Mouse (Mus musculus) kidney, adult 2 months (tissue): ENCODE results near the gene Nhlrc1. TPM values are rescaled to one million over a fixed set of nuclear protein-coding genes. Genes with fewer than 3 reads are reported as not detected.

Experiments used
- DNase-seq: peaks from one replicate; pipeline ENCODE4 v3.0.0; 2021
- H3K27ac ChIP-seq: fragments of 200-500 bp; 2 replicates; pipeline ENCODE4 v1.5.1; 2012; ENCODE audit warnings: low read depth, low read length, control low read depth, inconsistent platforms; ENCODE audit not compliant: insufficient read depth
- H3K27me3 ChIP-seq: fragments of 200-500 bp; replicated peaks from 2 replicates; pipeline ENCODE4 v1.6.1; 2012; ENCODE audit warnings: mild to moderate bottlenecking, moderate library complexity, low read length, inconsistent platforms; ENCODE audit not compliant: control insufficient read depth, insufficient read depth
- H3K36me3 ChIP-seq: fragments of 200-500 bp; 2 replicates; pipeline ENCODE4 v1.6.1; 2012; ENCODE audit warnings: mild to moderate bottlenecking, moderate library complexity, low read length, inconsistent platforms; ENCODE audit not compliant: control insufficient read depth, insufficient read depth
- H3K4me1 ChIP-seq: fragments of 200-500 bp; 2 replicates; pipeline ENCODE4 v1.6.1; 2011; ENCODE audit warnings: low read length; ENCODE audit not compliant: control insufficient read depth, insufficient read depth
- H3K4me3 ChIP-seq: fragments of 200-500 bp; 2 replicates; pipeline ENCODE4 v1.5.1; 2011; ENCODE audit warnings: mild to moderate bottlenecking, low read depth, low read length, control low read depth; ENCODE audit not compliant: insufficient read depth
- CTCF ChIP-seq: fragments of 200-500 bp; conservative IDR thresholded peaks from 2 replicates; pipeline ENCODE4 v1.5.1; 2011; ENCODE audit warnings: low read depth, mild to moderate bottlenecking, control low read depth, low read length, moderate library complexity, mixed read lengths; ENCODE audit not compliant: insufficient read depth, insufficient read length
- POLR2A ChIP-seq: fragments of 200-500 bp; IDR thresholded peaks from one replicate; pipeline ENCODE4 v1.6.1; 2011; ENCODE audit warnings: low read depth, low read length, control low read depth
- WGBS: fragments of 180-500 bp; shearing (Covaris S2); methylation state at CpG from one replicate; pipeline ENCODE4 v1.1.7; 2018; 5-methylcytosine and 5-hydroxymethylcytosine counted together
- polyA plus RNA-seq: library from polyadenylated mRNA; depleted of rRNA; stranded (reverse); fragments of >200 nt; gene quantifications from 2 replicates; pipeline ENCODE4 v1.2.3, GENCODE M21; 2012

Gene Nhlrc1
- polyA plus RNA-seq, 1 experiment = 2.6 TPM

DNA sequence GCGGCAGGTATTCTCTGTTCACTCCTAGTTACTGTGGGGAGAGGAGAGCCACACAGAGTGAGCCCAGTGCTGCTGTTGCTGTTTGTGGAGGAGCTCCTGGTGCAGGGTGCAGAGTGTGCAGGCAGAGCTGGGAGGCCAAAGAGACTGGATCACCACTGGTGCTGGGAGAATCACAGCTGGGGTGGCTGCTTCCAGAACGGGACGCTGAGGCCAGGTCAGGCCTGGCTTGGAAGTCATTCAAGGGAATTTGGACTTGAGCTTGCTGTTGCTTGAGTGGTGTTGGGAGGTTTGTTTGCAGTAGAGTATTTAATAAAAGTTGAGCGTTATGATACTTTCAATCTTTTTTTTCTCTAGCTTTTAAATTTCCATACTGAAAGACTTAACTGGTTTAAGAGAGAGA lies 33.3 kb upstream of the Nhlrc1 start:
- Histone ChIP-seq H3K4me3 (no peak overlapping the region), H3K27me3 (no peaks in the 10 kb centered on the region), H3K27ac (no peak overlapping the region), H3K36me3 (no peaks in the 10 kb centered on the region), H3K4me1 (peaks cover 8% of the 10 kb centered on the region; the same call in 1 of the 2 replicates)
- 52% methylated on average over 4 of the region's 4 CpGs for WGBS
- DNase-seq = peak; percentile 81
- TF ChIP-seq CTCF (no peak), POLR2A (no peak)

DNA sequence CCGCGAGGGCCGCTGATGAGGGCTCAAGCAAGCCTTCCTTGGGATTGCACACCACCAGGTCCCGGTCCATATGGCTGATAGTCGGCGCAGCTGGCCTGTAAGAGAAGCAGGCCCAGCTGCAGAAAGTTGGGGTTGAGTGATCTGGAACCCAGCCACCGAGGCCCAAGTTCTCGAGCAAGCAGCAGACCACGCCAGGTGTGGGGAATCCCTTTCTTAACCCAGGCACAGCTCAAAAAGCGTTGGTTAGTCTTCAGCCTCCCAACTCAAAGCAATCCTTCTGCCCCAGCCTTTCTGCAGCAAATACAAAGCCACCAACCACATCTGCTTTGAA lies 29.9 kb upstream of the Nhlrc1 start, which contains the start of gene Tpmt:
TSS of gene Tpmt (minus strand) at position 121 of the 331 bp plus-strand sequence.
- H3K27me3 ChIP-seq = no peaks in the 10 kb centered on the region
- H3K27ac ChIP-seq = 0 out of 2 replicates have a peak within 1 kb of the TSS, but pooled peaks have one; percentile 46
- no peaks in the 10 kb centered on the region for H3K36me3 ChIP-seq
- TF ChIP-seq POLR2A = no peak
- TF ChIP-seq CTCF = no peak
- peaks cover 23% of the 10 kb centered on the region; the same call in 1 of the 2 replicates for H3K4me1 ChIP-seq
- peak; percentile 67 for DNase-seq
- 17% methylated on average over 10 of the region's 10 CpGs for WGBS
- H3K4me3 ChIP-seq = peak within 1 kb of the TSS; percentile 78

DNA sequence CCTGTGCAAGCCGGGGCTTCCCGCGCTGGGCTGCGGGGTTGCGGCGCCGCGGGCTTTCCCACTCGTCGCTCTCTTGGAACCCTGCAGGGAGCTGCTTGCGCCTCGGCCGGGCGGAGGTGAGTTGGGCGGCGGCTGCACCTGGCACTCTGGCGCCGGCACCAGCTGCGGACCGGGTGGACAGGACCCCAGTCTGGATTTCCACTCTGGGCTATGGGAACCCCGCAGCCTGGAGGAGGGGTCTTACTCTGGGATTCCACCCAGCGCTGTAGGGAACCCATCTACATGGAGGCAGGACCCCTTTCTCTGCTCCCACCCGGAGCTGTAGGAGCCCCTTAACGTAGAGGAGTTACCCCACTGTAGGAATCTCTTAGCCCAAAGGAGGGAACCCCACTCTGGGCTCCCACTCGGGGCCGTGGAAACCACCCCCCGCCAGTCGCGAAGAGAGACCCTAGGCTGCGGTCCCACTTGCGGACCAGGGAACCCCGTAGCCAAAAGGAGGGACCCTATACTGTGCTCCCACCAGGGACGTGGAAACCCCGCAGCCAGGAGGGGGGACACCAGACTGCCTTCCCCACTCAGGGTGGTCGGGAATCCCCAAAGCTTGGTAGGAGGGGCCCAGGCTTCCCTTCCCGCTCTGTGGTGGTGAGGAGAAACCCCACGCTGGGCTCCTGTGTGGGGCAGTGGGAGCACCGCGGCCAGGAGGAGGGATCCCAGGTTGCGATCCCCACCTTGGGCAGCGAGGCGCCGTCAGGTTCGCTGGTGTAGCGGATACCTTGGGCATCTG lies 29.4 kb upstream of the Nhlrc1 start:
- Histone ChIP-seq H3K27me3 (no peaks in the 10 kb centered on the region), H3K4me1 (peaks cover 27% of the 10 kb centered on the region; the same call in 1 of the 2 replicates), H3K27ac (0 out of 2 replicates have a peak overlapping the region, but pooled peaks have one; percentile 46), H3K36me3 (no peaks in the 10 kb centered on the region), H3K4me3 (peak overlapping the region; percentile 78)
- WGBS = under 1% methylated on average over 45 of the region's 45 CpGs
- no peak for DNase-seq
- no peak for TF ChIP-seq POLR2A
- no peak for TF ChIP-seq CTCF

DNA sequence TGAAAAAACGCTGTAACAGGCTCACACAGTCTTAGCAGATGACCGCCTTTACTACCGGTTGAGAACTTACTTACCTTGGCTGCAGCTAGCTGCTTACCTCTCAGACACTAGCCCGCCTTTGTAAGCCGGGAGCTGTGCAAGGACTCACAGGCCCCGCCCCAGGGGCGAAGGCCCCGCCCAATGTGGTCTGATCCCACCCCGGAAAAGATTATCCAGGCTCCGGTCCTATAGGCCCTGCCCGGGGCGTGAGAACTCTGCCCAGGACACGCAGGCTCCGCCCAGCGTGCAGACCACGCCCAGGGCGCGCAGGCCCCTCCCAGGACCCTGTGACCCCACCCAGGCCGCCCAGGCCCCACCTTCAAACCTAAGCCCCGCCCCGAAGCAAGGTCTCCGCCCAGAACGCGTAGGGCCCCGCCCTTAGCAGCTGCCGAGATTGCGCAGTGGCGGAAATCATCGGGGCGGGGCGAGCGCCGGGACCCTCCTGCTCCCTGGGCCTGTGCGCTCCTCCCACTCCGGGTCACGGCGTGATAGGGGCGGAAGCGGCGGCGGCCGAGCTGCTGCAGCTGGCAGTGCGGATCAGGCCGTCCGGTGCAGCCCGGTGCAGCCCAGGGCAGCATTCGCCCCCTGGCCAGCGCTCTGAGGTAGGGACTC lies 28.5 kb upstream of the Nhlrc1 start, which contains the start of gene Kdm1b:
TSS of gene Kdm1b (plus strand) at position 470 of the 651 bp plus-strand sequence.
- DNase-seq = peak; percentile 100
- peak; percentile 60 for TF ChIP-seq POLR2A
- TF ChIP-seq CTCF = no peak
- whole genome bisulfite sequencing = under 1% methylated on average over 48 of the region's 48 CpGs
- H3K27ac ChIP-seq = peak within 1 kb of the TSS; percentile 91
- H3K27me3 ChIP-seq = no peaks in the 10 kb centered on the region
- H3K36me3 ChIP-seq = no peaks in the 10 kb centered on the region
- H3K4me1 ChIP-seq = peaks cover 28% of the 10 kb centered on the region; the same call in 1 of the 2 replicates
- peak within 1 kb of the TSS; percentile 86 for H3K4me3 ChIP-seq

DNA sequence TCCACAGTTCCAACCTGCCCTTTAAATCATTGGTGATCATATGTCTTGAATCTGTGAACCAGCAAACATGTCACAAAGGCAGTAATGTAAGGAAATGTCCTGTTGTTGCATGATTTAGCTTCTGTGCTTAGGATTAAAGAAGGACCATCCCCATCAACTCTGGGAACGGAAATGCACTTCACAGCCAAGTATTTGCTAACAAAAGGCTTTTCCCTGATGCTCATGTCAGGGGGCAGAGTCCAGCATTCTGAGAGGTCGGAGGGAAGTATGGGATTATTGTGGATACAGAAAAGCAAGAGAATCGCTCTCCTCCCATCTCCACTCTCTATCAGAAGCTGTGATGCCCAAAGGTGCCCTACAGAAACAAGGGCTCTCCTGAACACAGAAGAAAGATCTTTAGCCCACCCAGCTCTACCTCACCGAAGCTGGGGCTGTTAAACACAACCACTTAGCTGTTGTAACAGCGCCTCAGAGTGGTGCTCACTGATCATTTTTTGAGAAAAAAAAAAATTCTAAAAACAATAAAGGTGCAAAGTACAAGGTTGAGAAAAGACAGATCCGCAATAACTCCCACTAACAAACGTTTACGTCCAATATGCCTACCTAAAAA lies 27.5 kb upstream of the Nhlrc1 start:
- no peaks in the 10 kb centered on the region for H3K36me3 ChIP-seq
- H3K4me3 ChIP-seq = peak overlapping the region; percentile 21
- TF ChIP-seq POLR2A = no peak
- peak; percentile 15; the same call in 1 of the 2 replicates for TF ChIP-seq CTCF
- DNase-seq = peak; percentile 66
- WGBS = 28% methylated on average over 8 of the region's 8 CpGs
- no peaks in the 10 kb centered on the region for H3K27me3 ChIP-seq
- peak overlapping the region; percentile 91; the same call in 1 of the 2 replicates for H3K27ac ChIP-seq
- H3K4me1 ChIP-seq = peaks cover 24% of the 10 kb centered on the region; the same call in 1 of the 2 replicates

DNA sequence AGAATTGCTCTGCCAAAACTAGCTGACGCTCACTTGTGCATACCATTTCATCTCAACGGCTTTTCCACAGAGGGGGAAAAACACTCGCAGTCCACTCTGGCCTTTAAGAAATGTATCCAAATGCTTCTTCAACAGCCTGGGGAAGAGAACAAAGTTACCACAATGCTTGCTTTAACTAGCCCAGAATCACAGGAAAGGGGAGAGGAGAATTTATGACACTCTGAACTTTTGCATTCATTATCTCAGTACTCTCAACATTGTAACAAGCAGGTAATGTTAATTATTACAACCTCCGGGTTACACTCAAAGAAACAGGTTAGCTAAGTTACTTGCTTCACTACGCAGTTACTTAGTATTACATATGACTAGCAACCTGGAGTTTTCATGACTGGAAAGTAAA lies 25.4 kb upstream of the Nhlrc1 start:
- Histone ChIP-seq H3K4me1 (peaks cover 22% of the 10 kb centered on the region; the same call in 1 of the 2 replicates), H3K27ac (peak overlapping the region; percentile 82)

DNA sequence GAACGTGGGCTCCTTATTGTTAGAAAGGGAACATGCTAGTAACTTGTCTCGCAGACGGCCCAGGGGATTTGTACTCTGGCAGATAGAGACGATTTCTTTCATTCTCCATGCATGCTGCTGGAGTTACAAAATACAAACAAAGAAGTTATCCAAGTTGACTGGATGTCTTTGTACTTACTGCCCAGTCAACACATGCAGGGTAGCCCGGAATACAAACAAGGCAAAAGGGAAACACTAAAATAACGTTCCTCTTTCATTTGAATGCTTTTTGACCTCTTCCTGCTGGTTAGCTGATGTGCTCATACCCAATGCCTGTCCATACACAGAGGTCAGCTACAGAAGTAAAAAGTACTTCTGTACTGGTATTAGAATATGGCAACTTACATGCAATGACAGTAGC lies 23.3 kb upstream of the Nhlrc1 start:
- Histone ChIP-seq H3K4me1 (peaks cover 23% of the 10 kb centered on the region; the same call in 1 of the 2 replicates), H3K36me3 (no peaks in the 10 kb centered on the region), H3K4me3 (no peak overlapping the region), H3K27me3 (no peaks in the 10 kb centered on the region), H3K27ac (no peak overlapping the region)
- TF ChIP-seq CTCF (no peak), POLR2A (no peak)
- DNase-seq = no peak
- WGBS = 82% methylated on average over 6 of the region's 6 CpGs

More for the DNA sequence above, 25.4 kb upstream of the Nhlrc1 start:
- TF ChIP-seq POLR2A (no peak), CTCF (no peak)
- WGBS = 28% methylated on average over 5 of the region's 5 CpGs
- H3K27me3 ChIP-seq = no peaks in the 10 kb centered on the region
- no peak overlapping the region for H3K4me3 ChIP-seq
- H3K36me3 ChIP-seq = no peaks in the 10 kb centered on the region
- DNase-seq = peak; percentile 77
